Mouse (Mus musculus): ENCODE data around the gene Olfr372. TPM values are rescaled to one million over a fixed set of nuclear protein-coding genes. Genes with fewer than 3 reads are reported as not detected.
"Not testable (repeated sequence)": the region's sequence is repeated elsewhere in the genome, so short reads cannot be mapped to it uniquely, and the experiment has no call there.

Olfr372 gene
- total RNA-seq (2021), result not detected

GRCm38 (mm10) chr8:72040918-72041317, at the start of gene Olfr372:
Gene Olfr372 (plus strand): TSS chr8:72041218.
- not testable (repeated sequence) for DNase-seq

GRCm38 (mm10) chr8:71999434-71999833, 41.6 kb upstream of the Olfr372 start:
- no peak for DNase-seq

GRCm38 (mm10) chr8:72000223-72000622, 40.8 kb upstream of the Olfr372 start:
- DNase-seq, result no peak

- no peak for DNase-seq
Observed at GRCm38 (mm10) chr8:72002942-72003341, 38.1 kb upstream of the Olfr372 start.

- DNase-seq, result no peak
Observed at GRCm38 (mm10) chr8:72005912-72006311, 35.1 kb upstream of the Olfr372 start.

GRCm38 (mm10) chr8:72006763-72007162, 34.3 kb upstream of the Olfr372 start:
- no peak for DNase-seq

- no peak for DNase-seq
Observed at GRCm38 (mm10) chr8:72008134-72008641, 32.8 kb upstream of the Olfr372 start.

- DNase-seq, result no peak
Observed at GRCm38 (mm10) chr8:72009473-72009872, 31.5 kb upstream of the Olfr372 start, which contains the start of gene Cyp4f18. Gene Cyp4f18 (minus strand): TSS chr8:72009626.

- not testable (repeated sequence) for DNase-seq
Observed at GRCm38 (mm10) chr8:72013506-72014228, 27.4 kb upstream of the Olfr372 start.

- DNase-seq, result not testable (repeated sequence)
Observed at GRCm38 (mm10) chr8:72017339-72017738, 23.7 kb upstream of the Olfr372 start.

- DNase-seq, result no peak
Observed at GRCm38 (mm10) chr8:72018141-72018540, 22.9 kb upstream of the Olfr372 start.

GRCm38 (mm10) chr8:72019022-72019421, 22.0 kb upstream of the Olfr372 start:
- DNase-seq, result not testable (repeated sequence)

- no peak for DNase-seq
Observed at GRCm38 (mm10) chr8:72019816-72020215, 21.2 kb upstream of the Olfr372 start.

- DNase-seq, result peak; percentile 69
Observed at GRCm38 (mm10) chr8:72024886-72025285, 16.1 kb upstream of the Olfr372 start.

- DNase-seq, result peak; percentile 74
Observed at GRCm38 (mm10) chr8:72032926-72033325, 8.1 kb upstream of the Olfr372 start.

- DNase-seq, result no peak
Observed at GRCm38 (mm10) chr8:72042493-72042892, 1.5 kb downstream of the Olfr372 start.

- not testable (repeated sequence) for DNase-seq
Observed at GRCm38 (mm10) chr8:72054633-72055032, 13.6 kb downstream of the Olfr372 start.

- not testable (repeated sequence) for DNase-seq
Observed at GRCm38 (mm10) chr8:72057643-72058042, 16.6 kb downstream of the Olfr372 start.

- not testable (repeated sequence) for DNase-seq
Observed at GRCm38 (mm10) chr8:72066819-72067399, 25.9 kb downstream of the Olfr372 start.

- DNase-seq, result not testable (repeated sequence)
Observed at GRCm38 (mm10) chr8:72082877-72083276, 41.9 kb downstream of the Olfr372 start, which contains the start of gene Olfr373. Gene Olfr373 (plus strand): TSS chr8:72083177.

GRCm38 (mm10) chr8:72084744-72085143, 43.7 kb downstream of the Olfr372 start:
- no peak for DNase-seq

- DNase-seq, result not testable (repeated sequence)
Observed at GRCm38 (mm10) chr8:72087611-72088010, 46.6 kb downstream of the Olfr372 start.

- DNase-seq, result not testable (repeated sequence)
Observed at GRCm38 (mm10) chr8:72096721-72097120, 55.7 kb downstream of the Olfr372 start.

Measured in heart, postnatal 4 days (tissue).